Mouse (Mus musculus): ENCODE data around the gene Gabbr2. TPM values are rescaled to one million over a fixed set of nuclear protein-coding genes. Genes with fewer than 3 reads are reported as not detected.
A peak's percentile ranks its signal among the peaks of the same experiment; 100 is the strongest.
"Not testable (repeated sequence)": the region's sequence is repeated elsewhere in the genome, so short reads cannot be mapped to it uniquely, and the experiment has no call there.

Gabbr2 gene
- polyA plus RNA-seq, 1 experiment from 2014 or later = 0.09 TPM

- 0 out of 2 replicates have a peak, but pooled peaks cover 6% of the 10 kb centered on the region for H3K4me1 ChIP-seq (ENCODE audit: control insufficient read depth, insufficient read depth, low read length)
- peak overlapping the region; percentile 95 for H3K4me2 ChIP-seq (replicated peaks; ENCODE audit: low read depth, low read length)
- no peak overlapping the region for H3K9ac ChIP-seq (replicated peaks; ENCODE audit: low read depth, low read length)
- H3K27ac ChIP-seq (ENCODE audit: low read length) = no peak overlapping the region
- H3K36me3 ChIP-seq (ENCODE audit: control insufficient read depth, insufficient read depth, low read length) = no peaks in the 10 kb centered on the region
- WGBS = 25% methylated on average over 4 of the region's 4 CpGs
- ATAC-seq (ENCODE audit: insufficient number of reproducible peaks, insufficient read depth, low FRiP score, low read depth) = no peak
- H3K27me3 ChIP-seq (ENCODE audit: control insufficient read depth, insufficient read depth, low read length) = 0 out of 2 replicates have a peak, but pooled peaks cover 3% of the 10 kb centered on the region
- H3K4me3 ChIP-seq (ENCODE audit: low read depth, low read length) = peak overlapping the region; percentile 54
- no peaks in the 10 kb centered on the region for H3K9me3 ChIP-seq (ENCODE audit: control insufficient read depth, low read depth, low read length)
These were observed 342.5 kb downstream of the Gabbr2 start for GRCm38 (mm10) chr4:46649161-46649560.

DNA sequence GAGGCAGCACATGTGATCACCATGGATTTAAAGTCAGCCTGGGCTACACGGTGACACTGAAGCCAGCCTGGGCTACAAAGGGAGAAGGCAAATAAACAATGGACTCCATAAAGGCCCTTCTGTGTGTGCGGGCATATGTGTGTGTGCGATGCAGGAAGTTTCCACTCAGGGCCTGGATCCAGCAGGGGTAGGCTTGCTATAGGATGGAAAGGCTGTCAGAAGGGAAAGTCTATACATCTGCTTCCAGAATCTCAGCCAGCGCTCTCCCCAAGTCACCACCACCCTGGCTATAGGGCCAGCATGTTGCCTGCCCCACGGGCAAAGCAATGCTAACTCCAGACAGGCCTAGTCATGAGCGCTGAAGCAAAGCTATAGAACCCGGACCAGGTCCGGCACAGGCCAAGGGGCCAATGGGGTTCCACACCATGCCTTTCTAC, 348.0 kb downstream of the Gabbr2 start:
- Histone ChIP-seq H3K4me3 (ENCODE audit: low read depth, low read length) (no peak overlapping the region), H3K9me3 (ENCODE audit: control insufficient read depth, low read depth, low read length) (no peaks in the 10 kb centered on the region), H3K9ac (replicated peaks; ENCODE audit: low read depth, low read length) (no peak overlapping the region), H3K27ac (ENCODE audit: low read length) (peak overlapping the region; percentile 11; the same call in 1 of the 2 replicates), H3K4me1 (ENCODE audit: control insufficient read depth, insufficient read depth, low read length) (no peaks in the 10 kb centered on the region), H3K27me3 (ENCODE audit: control insufficient read depth, insufficient read depth, low read length) (no peaks in the 10 kb centered on the region), H3K36me3 (ENCODE audit: control insufficient read depth, insufficient read depth, low read length) (no peaks in the 10 kb centered on the region), H3K4me2 (replicated peaks; ENCODE audit: low read depth, low read length) (no peak overlapping the region)
- ATAC-seq (ENCODE audit: insufficient number of reproducible peaks, insufficient read depth, low FRiP score, low read depth) = no peak
- WGBS = 84% methylated on average over 8 of the region's 8 CpGs

DNA sequence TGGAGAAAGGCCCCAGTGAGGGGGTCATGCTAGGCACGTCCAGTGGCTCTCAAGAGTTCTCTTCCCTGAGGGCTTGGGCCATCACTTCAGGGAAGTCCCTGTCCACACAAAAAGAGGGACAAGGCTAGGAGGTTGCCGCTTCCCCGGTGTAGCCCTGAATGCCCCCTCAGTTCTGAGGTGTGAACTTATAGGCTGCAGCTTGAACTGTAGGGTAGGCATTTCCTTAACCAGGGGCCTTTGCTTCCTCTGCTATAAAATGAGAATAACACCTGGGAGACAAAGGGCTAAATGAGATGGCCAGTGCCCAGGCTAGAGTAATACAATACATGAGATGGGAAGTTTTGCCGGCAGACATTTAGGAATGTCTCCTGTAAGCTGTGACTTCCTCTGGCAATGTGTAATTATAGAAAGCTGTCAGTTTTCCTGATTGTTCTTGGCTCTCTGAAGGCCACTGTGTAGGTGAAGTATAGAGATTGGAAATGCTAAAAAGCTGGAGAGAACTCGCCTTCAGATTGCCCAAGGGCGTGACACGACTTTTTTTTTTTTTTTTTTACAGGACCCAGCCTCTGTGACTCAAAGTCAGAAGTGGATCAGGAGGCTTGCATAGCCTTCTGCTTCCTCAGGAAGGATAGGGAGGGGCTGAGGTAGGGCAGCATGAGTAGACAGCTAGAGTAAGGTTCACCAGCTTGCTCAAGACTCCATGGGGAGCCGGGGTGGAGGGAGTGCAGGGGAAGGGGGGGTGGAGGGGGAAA, 348.6 kb downstream of the Gabbr2 start:
- no peaks in the 10 kb centered on the region for H3K4me1 ChIP-seq (ENCODE audit: control insufficient read depth, insufficient read depth, low read length)
- no peak overlapping the region for H3K4me2 ChIP-seq (replicated peaks; ENCODE audit: low read depth, low read length)
- no peaks in the 10 kb centered on the region for H3K36me3 ChIP-seq (ENCODE audit: control insufficient read depth, insufficient read depth, low read length)
- no peak overlapping the region for H3K4me3 ChIP-seq (ENCODE audit: low read depth, low read length)
- no peak for ATAC-seq (ENCODE audit: insufficient number of reproducible peaks, insufficient read depth, low FRiP score, low read depth)
- H3K9ac ChIP-seq (replicated peaks; ENCODE audit: low read depth, low read length) = no peak overlapping the region
- 70% methylated on average over 8 of the region's 8 CpGs for WGBS
- peak overlapping the region; percentile 52; the same call in 1 of the 2 replicates for H3K27ac ChIP-seq (ENCODE audit: low read length)
- H3K9me3 ChIP-seq (ENCODE audit: control insufficient read depth, low read depth, low read length) = no peaks in the 10 kb centered on the region
- no peaks in the 10 kb centered on the region for H3K27me3 ChIP-seq (ENCODE audit: control insufficient read depth, insufficient read depth, low read length)

- Histone ChIP-seq H3K27ac (ENCODE audit: low read length) (no peak overlapping the region), H3K4me3 (ENCODE audit: low read depth, low read length) (no peak overlapping the region), H3K4me2 (replicated peaks; ENCODE audit: low read depth, low read length) (no peak overlapping the region), H3K4me1 (ENCODE audit: control insufficient read depth, insufficient read depth, low read length) (no peaks in the 10 kb centered on the region), H3K9me3 (ENCODE audit: control insufficient read depth, low read depth, low read length) (no peaks in the 10 kb centered on the region), H3K36me3 (ENCODE audit: control insufficient read depth, insufficient read depth, low read length) (no peaks in the 10 kb centered on the region), H3K27me3 (ENCODE audit: control insufficient read depth, insufficient read depth, low read length) (no peaks in the 10 kb centered on the region), H3K9ac (replicated peaks; ENCODE audit: low read depth, low read length) (no peak overlapping the region)
- no peak for ATAC-seq (ENCODE audit: insufficient number of reproducible peaks, insufficient read depth, low FRiP score, low read depth)
- 82% methylated on average over 4 of the region's 4 CpGs for WGBS
These were observed 350.4 kb downstream of the Gabbr2 start for GRCm38 (mm10) chr4:46641283-46641682.

GRCm38 (mm10) chr4:46639866-46640265, 351.8 kb downstream of the Gabbr2 start:
- H3K9me3 ChIP-seq (ENCODE audit: control insufficient read depth, low read depth, low read length) = no peaks in the 10 kb centered on the region
- no peaks in the 10 kb centered on the region for H3K36me3 ChIP-seq (ENCODE audit: control insufficient read depth, insufficient read depth, low read length)
- no peak overlapping the region for H3K4me3 ChIP-seq (ENCODE audit: low read depth, low read length)
- H3K27ac ChIP-seq (ENCODE audit: low read length) = no peak overlapping the region
- no peak overlapping the region for H3K4me2 ChIP-seq (replicated peaks; ENCODE audit: low read depth, low read length)
- 70% methylated on average over 8 of the region's 8 CpGs for WGBS
- H3K27me3 ChIP-seq (ENCODE audit: control insufficient read depth, insufficient read depth, low read length) = no peaks in the 10 kb centered on the region
- ATAC-seq (ENCODE audit: insufficient number of reproducible peaks, insufficient read depth, low FRiP score, low read depth) = no peak
- H3K4me1 ChIP-seq (ENCODE audit: control insufficient read depth, insufficient read depth, low read length) = no peaks in the 10 kb centered on the region
- H3K9ac ChIP-seq (replicated peaks; ENCODE audit: low read depth, low read length) = no peak overlapping the region

GRCm38 (mm10) chr4:46637250-46637649, 354.4 kb downstream of the Gabbr2 start:
- H3K4me1 ChIP-seq (ENCODE audit: control insufficient read depth, insufficient read depth, low read length); H3K27ac ChIP-seq (ENCODE audit: low read length); H3K9me3 ChIP-seq (ENCODE audit: control insufficient read depth, low read depth, low read length); ATAC-seq (ENCODE audit: insufficient number of reproducible peaks, insufficient read depth, low FRiP score, low read depth); H3K4me3 ChIP-seq (ENCODE audit: low read depth, low read length); H3K9ac ChIP-seq (replicated peaks; ENCODE audit: low read depth, low read length); H3K4me2 ChIP-seq (replicated peaks; ENCODE audit: low read depth, low read length); H3K27me3 ChIP-seq (ENCODE audit: control insufficient read depth, insufficient read depth, low read length); H3K36me3 ChIP-seq (ENCODE audit: control insufficient read depth, insufficient read depth, low read length): not testable (repeated sequence)
- 92% methylated on average over 10 of the region's 10 CpGs for WGBS

DNA sequence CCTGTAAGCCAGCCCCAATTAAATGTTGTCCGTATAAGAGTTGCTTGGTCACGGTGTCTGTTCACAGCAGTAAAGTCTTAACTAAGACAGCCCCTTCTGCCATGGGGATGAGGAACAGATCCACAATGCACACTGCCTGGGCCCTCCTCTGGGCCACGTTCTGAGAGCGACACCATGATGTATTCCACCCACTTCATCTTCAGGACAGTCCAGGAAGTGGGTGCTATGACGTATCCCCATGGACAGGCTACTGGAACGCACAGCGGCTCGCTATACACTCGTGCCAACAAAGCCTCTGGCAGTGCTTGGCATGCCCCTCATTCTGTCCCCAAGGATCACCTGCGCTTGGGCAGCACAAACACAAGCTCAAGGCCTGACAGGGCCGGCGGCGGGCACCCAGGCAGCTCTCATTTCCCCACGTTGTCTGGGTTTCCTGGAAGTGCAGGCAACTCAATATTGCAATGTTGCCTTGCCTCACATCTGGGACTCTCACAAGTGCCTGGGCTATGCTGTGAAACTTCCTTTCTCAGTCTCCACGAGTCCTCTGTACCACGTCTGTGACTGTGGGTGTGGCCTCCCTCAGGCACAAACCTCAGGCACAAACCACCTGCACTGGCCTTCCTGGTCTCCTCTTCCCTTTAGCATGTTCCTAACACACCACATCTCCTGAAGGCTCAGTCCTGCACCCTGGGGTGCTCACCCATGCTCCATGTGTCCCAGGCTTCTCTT, 355.8 kb downstream of the Gabbr2 start:
- no peaks in the 10 kb centered on the region for H3K9me3 ChIP-seq (ENCODE audit: control insufficient read depth, low read depth, low read length)
- no peak for ATAC-seq (ENCODE audit: insufficient number of reproducible peaks, insufficient read depth, low FRiP score, low read depth)
- no peak overlapping the region for H3K27ac ChIP-seq (ENCODE audit: low read length)
- H3K9ac ChIP-seq (replicated peaks; ENCODE audit: low read depth, low read length) = no peak overlapping the region
- no peaks in the 10 kb centered on the region for H3K27me3 ChIP-seq (ENCODE audit: control insufficient read depth, insufficient read depth, low read length)
- H3K4me2 ChIP-seq (replicated peaks; ENCODE audit: low read depth, low read length) = no peak overlapping the region
- H3K36me3 ChIP-seq (ENCODE audit: control insufficient read depth, insufficient read depth, low read length) = no peaks in the 10 kb centered on the region
- no peak overlapping the region for H3K4me3 ChIP-seq (ENCODE audit: low read depth, low read length)
- no peaks in the 10 kb centered on the region for H3K4me1 ChIP-seq (ENCODE audit: control insufficient read depth, insufficient read depth, low read length)
- WGBS = 78% methylated on average over 16 of the region's 16 CpGs

DNA sequence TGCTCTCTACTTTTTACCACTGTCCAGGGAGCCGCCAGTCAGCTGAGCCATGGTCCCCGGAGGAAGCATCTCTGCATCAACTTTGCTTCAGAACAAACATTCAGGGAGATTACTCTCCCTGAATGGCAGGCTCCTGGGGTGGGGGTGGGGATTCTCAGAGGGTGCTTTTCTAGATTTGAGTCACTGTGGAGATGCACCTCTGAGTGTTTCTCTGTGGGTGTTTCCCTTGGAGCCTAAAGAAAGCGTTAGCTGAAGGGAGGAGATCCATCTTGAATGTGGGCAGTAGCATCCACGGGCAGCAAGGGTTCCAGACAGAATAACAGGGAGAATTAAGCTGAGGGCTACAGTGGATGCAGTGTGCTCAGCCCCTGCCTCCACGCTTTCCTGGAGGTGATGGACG, 356.8 kb downstream of the Gabbr2 start:
- 40% methylated on average over 6 of the region's 6 CpGs for WGBS
- ATAC-seq (ENCODE audit: insufficient number of reproducible peaks, insufficient read depth, low FRiP score, low read depth) = no peak
- Histone ChIP-seq H3K27ac (ENCODE audit: low read length) (no peak overlapping the region), H3K9me3 (ENCODE audit: control insufficient read depth, low read depth, low read length) (no peaks in the 10 kb centered on the region), H3K9ac (replicated peaks; ENCODE audit: low read depth, low read length) (no peak overlapping the region), H3K4me2 (replicated peaks; ENCODE audit: low read depth, low read length) (no peak overlapping the region), H3K4me3 (ENCODE audit: low read depth, low read length) (no peak overlapping the region), H3K27me3 (ENCODE audit: control insufficient read depth, insufficient read depth, low read length) (no peaks in the 10 kb centered on the region), H3K4me1 (ENCODE audit: control insufficient read depth, insufficient read depth, low read length) (no peaks in the 10 kb centered on the region), H3K36me3 (ENCODE audit: control insufficient read depth, insufficient read depth, low read length) (no peaks in the 10 kb centered on the region)

All from stomach, embryonic 14.5 days (tissue).